Mouse (Mus musculus): ENCODE measurements around the gene Grm8. TPM values are rescaled to one million over a fixed set of nuclear protein-coding genes. Genes with fewer than 3 reads are reported as not detected.

The Grm8 gene
- polyA plus RNA-seq, 1 experiment from 2014 or later: 3.0 TPM

DNA sequence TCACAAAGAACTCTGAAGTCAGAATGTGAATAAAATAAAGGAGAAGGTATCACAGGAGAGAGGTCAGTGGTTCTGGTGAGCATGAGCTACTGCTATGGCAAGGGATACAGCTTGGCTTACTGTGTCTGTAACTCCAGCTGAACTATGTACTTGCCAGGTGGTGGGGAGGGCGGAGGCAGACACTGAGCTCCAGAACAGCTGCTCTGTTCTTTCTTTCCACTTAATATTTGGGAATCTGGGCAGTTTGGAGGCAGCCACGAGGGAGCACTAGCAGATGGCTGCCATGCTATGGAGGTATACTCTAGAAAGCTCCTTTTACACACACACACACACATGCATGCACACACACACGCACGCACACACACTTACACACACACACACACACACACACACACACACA lies 726.5 kb downstream of the Grm8 start:
- H3K27ac ChIP-seq: no peak overlapping the region
- H3K4me1 ChIP-seq: no peaks in the 10 kb centered on the region
- 0 out of 2 replicates have a peak, but pooled peaks have one; percentile 46 for ATAC-seq (ENCODE audit: low FRiP score)
- H3K4me3 ChIP-seq (replicated peaks): no peak overlapping the region
- no peaks in the 10 kb centered on the region for H3K36me3 ChIP-seq (replicated peaks)
- no peak overlapping the region for H3K4me2 ChIP-seq
- no peaks in the 10 kb centered on the region for H3K9me3 ChIP-seq
- H3K27me3 ChIP-seq: no peaks in the 10 kb centered on the region
- 83% methylated on average over 4 of the region's 4 CpGs for WGBS
- no peak overlapping the region for H3K9ac ChIP-seq

DNA sequence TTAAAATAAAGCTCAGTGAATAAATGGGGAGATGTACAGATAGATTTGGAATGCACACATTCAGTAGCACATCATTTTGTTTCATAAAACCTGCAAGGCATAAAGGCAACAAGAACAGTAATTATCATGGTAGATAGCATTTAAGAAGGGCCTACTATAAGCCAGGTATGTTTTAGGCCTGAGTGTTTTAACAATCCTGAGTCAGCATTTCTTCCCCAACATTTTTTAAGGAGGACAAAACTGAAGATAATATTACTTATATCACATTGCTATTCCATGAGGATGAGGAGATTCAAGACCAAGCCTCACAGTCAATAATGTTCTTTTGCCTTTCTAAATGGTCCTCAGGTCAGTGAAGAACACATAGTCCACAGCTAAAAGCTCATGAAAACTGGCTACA lies 762.6 kb downstream of the Grm8 start:
- Histone ChIP-seq H3K27ac (no peak overlapping the region), H3K27me3 (no peaks in the 10 kb centered on the region), H3K4me2 (no peak overlapping the region), H3K9ac (no peak overlapping the region), H3K9me3 (no peaks in the 10 kb centered on the region), H3K4me1 (no peaks in the 10 kb centered on the region), H3K4me3 (replicated peaks) (no peak overlapping the region), H3K36me3 (replicated peaks) (no peaks in the 10 kb centered on the region)
- ATAC-seq (ENCODE audit: low FRiP score): no peak

DNA sequence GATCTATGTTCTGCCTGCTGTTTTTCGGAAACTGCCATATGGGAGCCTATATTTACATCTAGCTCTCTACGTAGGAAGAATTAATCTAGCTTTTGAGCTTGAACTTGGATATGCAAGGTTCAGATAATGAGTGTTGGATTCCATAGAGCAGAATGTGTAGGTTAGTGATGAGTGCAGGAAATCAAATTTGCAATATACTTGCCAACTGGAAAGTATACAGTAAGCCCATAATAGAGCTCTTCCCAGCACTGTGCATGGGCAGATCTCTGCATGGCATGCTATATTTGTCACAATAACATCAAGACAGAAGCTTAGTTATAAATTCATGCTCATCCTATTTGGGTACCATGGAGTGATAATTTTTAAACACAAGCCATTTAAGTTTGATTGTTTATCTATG lies 763.9 kb downstream of the Grm8 start:
- Histone ChIP-seq H3K4me2 (no peak overlapping the region), H3K9me3 (no peaks in the 10 kb centered on the region), H3K36me3 (replicated peaks) (no peaks in the 10 kb centered on the region), H3K4me3 (replicated peaks) (no peak overlapping the region), H3K9ac (no peak overlapping the region), H3K27me3 (no peaks in the 10 kb centered on the region), H3K27ac (no peak overlapping the region), H3K4me1 (no peaks in the 10 kb centered on the region)
- no peak for ATAC-seq (ENCODE audit: low FRiP score)
- 75% methylated on average over 2 of the region's 2 CpGs for WGBS

DNA sequence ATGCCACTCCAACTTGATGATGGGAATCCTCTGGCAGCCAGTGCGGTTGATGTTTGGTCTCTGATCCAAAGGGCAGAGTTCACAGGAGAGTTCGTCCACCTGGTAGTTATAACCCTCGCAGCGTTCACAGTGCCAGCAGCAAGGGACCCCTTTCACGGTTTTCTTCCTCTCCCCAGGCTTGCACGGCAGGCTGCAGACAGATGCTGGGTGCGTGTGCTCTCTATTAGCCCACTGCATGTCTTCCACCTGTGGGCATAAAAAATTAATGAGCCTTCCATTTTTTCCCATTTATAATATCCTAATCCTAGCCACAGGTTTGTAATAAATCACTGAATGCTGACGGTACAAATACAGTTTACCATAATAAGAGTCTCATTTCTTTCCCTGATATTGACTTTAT lies 771.2 kb downstream of the Grm8 start:
- no peak overlapping the region for H3K4me2 ChIP-seq
- no peaks in the 10 kb centered on the region for H3K27me3 ChIP-seq
- H3K27ac ChIP-seq: no peak overlapping the region
- H3K9ac ChIP-seq: no peak overlapping the region
- no peak for ATAC-seq (ENCODE audit: low FRiP score)
- 93% methylated on average over 8 of the region's 8 CpGs for WGBS
- H3K4me1 ChIP-seq: no peaks in the 10 kb centered on the region
- no peak overlapping the region for H3K4me3 ChIP-seq (replicated peaks)
- H3K36me3 ChIP-seq (replicated peaks): no peaks in the 10 kb centered on the region
- no peaks in the 10 kb centered on the region for H3K9me3 ChIP-seq

DNA sequence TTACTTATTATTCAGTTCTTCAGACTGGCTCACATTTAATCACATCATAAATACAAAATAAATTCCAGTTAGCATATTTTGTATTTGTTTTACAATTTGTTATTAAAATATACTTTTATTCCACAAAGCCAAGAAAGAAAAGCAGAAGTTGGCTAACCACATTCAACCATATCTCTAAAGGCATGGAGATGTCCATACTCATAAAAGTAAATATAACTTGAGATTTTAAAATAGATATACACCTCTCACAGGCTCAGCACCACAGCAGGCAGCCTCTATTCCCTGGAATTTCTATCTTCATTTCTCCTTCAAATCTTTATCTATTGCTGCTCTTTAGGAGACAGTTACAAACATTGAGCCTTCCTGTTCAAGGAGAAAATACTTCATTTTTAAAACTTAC lies 774.5 kb downstream of the Grm8 start:
- Histone ChIP-seq H3K9me3 (no peaks in the 10 kb centered on the region), H3K4me1 (no peaks in the 10 kb centered on the region), H3K36me3 (replicated peaks) (no peaks in the 10 kb centered on the region), H3K9ac (no peak overlapping the region), H3K27ac (no peak overlapping the region), H3K4me3 (replicated peaks) (no peak overlapping the region), H3K4me2 (no peak overlapping the region), H3K27me3 (no peaks in the 10 kb centered on the region)
- no peak for ATAC-seq (ENCODE audit: low FRiP score)

DNA sequence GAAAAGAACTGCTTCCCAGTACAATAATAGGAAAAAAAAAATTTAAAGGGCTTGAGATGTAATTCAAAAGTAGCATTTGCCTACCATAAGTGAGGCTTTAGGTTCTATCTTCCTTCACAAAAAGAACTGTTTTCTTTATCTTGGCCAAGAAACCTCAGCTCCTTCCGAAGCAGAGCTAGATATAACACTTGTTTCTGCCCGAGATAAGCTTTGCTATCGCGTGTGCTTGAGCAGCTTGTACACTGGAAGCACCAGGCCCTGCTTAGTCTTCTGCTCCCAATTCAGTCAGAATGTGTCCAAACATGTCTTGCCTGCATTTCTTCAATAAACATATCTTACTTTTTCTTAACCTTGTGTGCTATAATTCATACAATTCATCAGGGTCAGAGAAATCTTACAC lies 783.8 kb downstream of the Grm8 start:
- no peak overlapping the region for H3K9ac ChIP-seq
- H3K4me2 ChIP-seq: no peak overlapping the region
- no peaks in the 10 kb centered on the region; the same call in 1 of the 2 replicates for H3K4me1 ChIP-seq
- no peak overlapping the region for H3K27ac ChIP-seq
- H3K4me3 ChIP-seq (replicated peaks): no peak overlapping the region
- ATAC-seq (ENCODE audit: low FRiP score): no peak
- H3K9me3 ChIP-seq: no peaks in the 10 kb centered on the region
- WGBS: 95% methylated on average over 4 of the region's 4 CpGs
- no peaks in the 10 kb centered on the region for H3K27me3 ChIP-seq
- no peaks in the 10 kb centered on the region for H3K36me3 ChIP-seq (replicated peaks)

DNA sequence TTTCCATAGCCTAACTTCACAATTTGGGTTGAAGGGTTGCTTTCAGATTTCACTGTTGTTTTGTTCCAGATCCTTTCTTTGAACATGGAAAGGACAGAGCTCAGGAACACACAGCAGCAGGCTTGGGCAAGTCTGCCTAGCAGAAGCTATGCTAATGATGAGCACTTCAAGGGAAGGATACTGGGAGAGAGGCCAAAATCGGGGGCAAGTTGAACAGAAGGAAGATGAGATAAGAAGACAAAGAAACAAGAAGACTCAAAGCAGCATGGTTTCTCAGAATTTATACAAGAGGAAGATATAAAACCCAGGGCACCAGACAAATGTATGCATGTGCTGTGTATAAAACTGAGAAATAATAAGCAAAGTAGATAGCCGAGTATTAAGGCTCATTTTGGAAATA lies 786.7 kb downstream of the Grm8 start:
- 83% methylated on average over 2 of the region's 2 CpGs for WGBS
- H3K9ac ChIP-seq: no peak overlapping the region

DNA sequence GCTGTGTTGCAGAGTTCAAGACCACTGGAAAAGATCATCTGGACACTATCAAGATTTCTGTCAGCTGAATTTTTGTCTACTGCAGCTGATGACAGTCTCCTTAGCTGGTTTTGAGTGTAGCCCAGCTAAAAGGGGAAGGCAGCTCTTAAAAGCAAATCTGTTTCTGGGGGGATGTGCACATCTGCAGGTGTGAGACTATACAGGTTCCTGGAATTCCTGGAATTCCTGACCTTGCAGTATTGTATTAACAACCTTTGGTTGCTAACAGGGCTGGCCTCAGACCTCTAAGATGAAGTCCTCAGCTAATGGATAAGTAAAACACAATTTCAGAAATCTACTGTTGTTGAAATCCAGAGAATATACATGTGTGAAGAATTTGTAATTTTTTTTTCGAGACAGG lies 788.7 kb downstream of the Grm8 start:
- H3K4me2 ChIP-seq: no peak overlapping the region
- H3K4me3 ChIP-seq (replicated peaks): no peak overlapping the region
- no peaks in the 10 kb centered on the region for H3K9me3 ChIP-seq
- H3K9ac ChIP-seq: no peak overlapping the region
- no peak for ATAC-seq (ENCODE audit: low FRiP score)
- no peaks in the 10 kb centered on the region for H3K27me3 ChIP-seq
- H3K27ac ChIP-seq: no peak overlapping the region
- H3K36me3 ChIP-seq (replicated peaks): no peaks in the 10 kb centered on the region
- 78% methylated on average over 1 of the region's 1 CpGs for WGBS
- H3K4me1 ChIP-seq: no peaks in the 10 kb centered on the region; the same call in 1 of the 2 replicates

More for the DNA sequence above, 786.7 kb downstream of the Grm8 start:
- H3K27ac ChIP-seq: no peak overlapping the region
- H3K4me3 ChIP-seq (replicated peaks): no peak overlapping the region
- H3K4me2 ChIP-seq: no peak overlapping the region
- no peak for ATAC-seq (ENCODE audit: low FRiP score)
- no peaks in the 10 kb centered on the region; the same call in 1 of the 2 replicates for H3K4me1 ChIP-seq
- no peaks in the 10 kb centered on the region for H3K36me3 ChIP-seq (replicated peaks)
- no peaks in the 10 kb centered on the region for H3K9me3 ChIP-seq
- H3K27me3 ChIP-seq: no peaks in the 10 kb centered on the region

DNA sequence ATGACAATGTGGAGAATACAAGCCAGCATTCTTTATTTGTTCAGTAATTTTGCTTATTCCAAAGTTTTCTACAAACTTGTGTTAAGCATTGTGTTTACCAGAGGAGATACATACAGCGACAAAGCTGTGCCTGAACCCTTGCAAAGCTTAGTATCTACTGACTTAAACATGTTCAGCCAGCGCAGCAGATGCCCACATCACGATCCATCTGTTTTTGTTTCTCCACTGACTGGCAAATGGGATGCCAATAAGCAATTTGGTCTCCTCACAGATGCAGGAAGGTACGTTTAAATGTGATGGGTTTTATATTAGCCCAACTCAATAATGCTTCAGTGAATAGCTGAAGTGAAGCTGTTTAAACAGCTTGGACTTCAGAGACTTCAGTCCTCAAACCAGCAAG lies 794.8 kb downstream of the Grm8 start:
- Histone ChIP-seq H3K9me3 (no peaks in the 10 kb centered on the region), H3K4me2 (no peak overlapping the region), H3K27ac (no peak overlapping the region), H3K36me3 (replicated peaks) (no peaks in the 10 kb centered on the region), H3K4me1 (no peaks in the 10 kb centered on the region), H3K27me3 (no peaks in the 10 kb centered on the region), H3K9ac (no peak overlapping the region), H3K4me3 (replicated peaks) (no peak overlapping the region)
- 87% methylated on average over 4 of the region's 4 CpGs for WGBS
- ATAC-seq (ENCODE audit: low FRiP score): no peak

DNA sequence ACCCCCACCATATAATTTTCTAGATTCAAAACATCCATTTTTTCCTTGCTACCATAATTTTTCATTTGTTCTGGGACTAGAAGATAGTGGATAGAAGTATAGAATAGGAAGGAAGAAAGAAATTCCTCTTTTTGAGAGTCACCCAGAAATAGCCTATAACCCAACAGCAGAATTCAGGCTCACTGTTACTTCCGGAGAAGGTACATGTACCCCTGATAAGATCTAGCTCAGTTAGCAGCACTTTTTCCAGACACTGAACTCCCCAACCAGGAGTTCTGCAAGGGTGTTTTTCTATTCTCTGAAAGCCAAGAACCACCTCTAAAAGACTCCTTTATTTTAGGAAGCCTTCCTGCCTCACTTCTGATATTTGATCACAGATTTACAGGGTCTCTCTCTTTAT lies 816.4 kb downstream of the Grm8 start:
- Histone ChIP-seq H3K9me3 (no peaks in the 10 kb centered on the region), H3K4me1 (no peaks in the 10 kb centered on the region), H3K27ac (no peak overlapping the region), H3K9ac (no peak overlapping the region), H3K27me3 (no peaks in the 10 kb centered on the region), H3K4me3 (replicated peaks) (no peak overlapping the region), H3K36me3 (replicated peaks) (no peaks in the 10 kb centered on the region), H3K4me2 (no peak overlapping the region)
- no peak for ATAC-seq (ENCODE audit: low FRiP score)
- WGBS: 94% methylated on average over 1 of the region's 1 CpGs

DNA sequence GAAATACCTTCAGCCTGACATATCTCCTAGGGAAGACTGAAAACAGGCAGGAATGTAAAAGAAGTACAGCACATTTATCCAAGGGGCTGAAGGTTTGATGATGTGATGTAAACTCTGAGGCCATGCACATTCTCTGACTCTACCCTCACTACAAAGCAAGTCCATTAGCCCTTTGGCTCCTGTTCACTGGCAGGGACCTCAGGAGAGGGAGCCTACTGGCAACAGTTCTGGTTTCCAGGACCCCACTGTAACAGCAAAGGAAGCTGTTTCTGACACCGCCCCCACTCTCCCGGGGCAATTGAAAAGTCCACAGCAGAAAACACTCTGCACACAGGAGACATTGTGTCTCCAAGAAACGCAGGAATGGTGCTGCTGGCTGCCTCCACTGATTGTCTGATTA lies 817.6 kb downstream of the Grm8 start:
- no peaks in the 10 kb centered on the region for H3K9me3 ChIP-seq
- H3K4me3 ChIP-seq (replicated peaks): no peak overlapping the region
- WGBS: 82% methylated on average over 3 of the region's 3 CpGs
- no peaks in the 10 kb centered on the region for H3K27me3 ChIP-seq
- no peak overlapping the region for H3K27ac ChIP-seq
- H3K4me1 ChIP-seq: no peaks in the 10 kb centered on the region
- no peak overlapping the region for H3K4me2 ChIP-seq
- no peaks in the 10 kb centered on the region for H3K36me3 ChIP-seq (replicated peaks)
- ATAC-seq (ENCODE audit: low FRiP score): no peak
- H3K9ac ChIP-seq: no peak overlapping the region

DNA sequence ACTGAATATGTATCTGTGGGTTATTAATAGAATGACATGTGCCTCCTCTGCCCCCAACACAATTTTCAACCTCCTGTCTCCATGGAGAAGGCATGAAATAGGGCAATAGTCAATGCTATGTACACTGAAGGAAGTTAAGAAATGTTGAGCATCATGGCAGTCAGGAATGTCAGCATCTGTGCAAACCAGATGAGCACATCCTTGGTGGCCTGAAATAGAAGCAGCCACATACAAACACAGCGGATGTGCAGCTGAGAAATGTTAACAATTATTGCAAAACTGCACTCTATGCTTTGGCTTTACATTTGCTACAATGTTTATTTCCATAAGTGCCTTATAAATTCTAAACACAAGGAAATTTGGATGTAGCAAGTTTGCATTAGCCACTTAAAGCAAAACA lies 819.0 kb downstream of the Grm8 start:
- 89% methylated on average over 1 of the region's 1 CpGs for WGBS
- Histone ChIP-seq H3K27ac (no peak overlapping the region), H3K9ac (no peak overlapping the region), H3K9me3 (no peaks in the 10 kb centered on the region), H3K4me2 (no peak overlapping the region), H3K27me3 (no peaks in the 10 kb centered on the region), H3K36me3 (replicated peaks) (no peaks in the 10 kb centered on the region), H3K4me3 (replicated peaks) (no peak overlapping the region), H3K4me1 (no peaks in the 10 kb centered on the region)
- ATAC-seq (ENCODE audit: low FRiP score): no peak

DNA sequence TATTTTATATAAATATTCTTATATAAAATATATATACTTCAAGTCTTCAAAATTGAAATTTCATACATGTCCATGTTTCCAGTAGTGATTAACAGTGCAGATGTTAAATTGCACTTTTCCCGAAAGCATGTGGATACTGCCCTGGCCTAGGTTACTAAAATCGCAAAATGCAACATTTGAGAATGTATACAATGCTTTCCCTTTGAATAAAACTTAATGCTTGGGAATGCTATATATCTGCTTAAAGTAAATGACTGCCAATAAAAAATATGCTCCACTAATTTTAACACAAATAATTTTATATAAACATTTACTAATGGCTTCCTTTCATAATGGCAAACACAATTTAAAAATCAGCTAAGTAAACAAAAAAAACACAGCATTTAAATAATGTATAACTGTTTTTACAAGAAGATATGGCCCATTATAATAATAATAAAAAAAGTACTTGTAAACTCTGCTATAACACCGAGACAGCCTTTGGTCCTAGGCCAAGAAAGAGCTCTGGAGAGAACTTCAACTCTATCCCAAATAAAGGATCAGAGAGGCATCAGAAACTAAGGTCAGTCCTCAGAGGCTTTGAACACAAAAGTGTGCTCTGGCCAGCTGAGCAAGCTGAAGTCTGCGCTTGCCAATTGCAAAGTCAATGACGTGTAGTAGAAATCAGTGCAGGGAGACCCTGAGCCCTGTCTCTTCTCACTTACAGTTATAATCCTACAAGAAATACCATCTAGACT lies 820.5 kb downstream of the Grm8 start:
- H3K9me3 ChIP-seq: no peaks in the 10 kb centered on the region
- H3K4me1 ChIP-seq: no peaks in the 10 kb centered on the region
- no peak for ATAC-seq (ENCODE audit: low FRiP score)
- no peaks in the 10 kb centered on the region for H3K36me3 ChIP-seq (replicated peaks)
- no peak overlapping the region for H3K4me2 ChIP-seq
- 90% methylated on average over 5 of the region's 5 CpGs for WGBS
- no peak overlapping the region for H3K4me3 ChIP-seq (replicated peaks)
- H3K9ac ChIP-seq: no peak overlapping the region
- no peak overlapping the region for H3K27ac ChIP-seq
- H3K27me3 ChIP-seq: no peaks in the 10 kb centered on the region
